Mouse (Mus musculus) lung, postnatal 0 days (tissue): ENCODE measurements at regions not wholly inside any gene's neighbourhood (a gene's known extent, or its start where the extent isn't known, plus 50 kb on each side); places are given as distances from the start of the nearest gene placed in this dataset.

ENCODE experiments used
- ATAC-seq: fragments of 200-750 bp; cut with Nextera tagmentation; 2 replicates; pipeline ENCODE4 v1.8.0; 2017; ENCODE audit warnings: moderate library complexity
- DNase-seq: peaks from one replicate; pipeline ENCODE4 v3.0.0-alpha.2; 2016; ENCODE audit warnings: low spot score
- H3K27ac ChIP-seq: fragments of 300-500 bp; sonication (generic); 2 replicates; pipeline ENCODE4 v1.5.1; 2014; ENCODE audit warnings: antibody characterized with exemption, mild to moderate bottlenecking, low read length, mixed read lengths
- H3K27me3 ChIP-seq: fragments of 300-500 bp; sonication (generic); replicated peaks from 2 replicates; pipeline ENCODE4 v1.6.1; 2014; ENCODE audit warnings: low read length, mixed read lengths; ENCODE audit not compliant: insufficient read depth
- H3K36me3 ChIP-seq: fragments of 300-500 bp; sonication (generic); 2 replicates; pipeline ENCODE4 v1.6.1; 2014; ENCODE audit warnings: low read length, mixed read lengths; ENCODE audit not compliant: insufficient read depth
- H3K4me1 ChIP-seq: fragments of 300-500 bp; sonication (generic); 2 replicates; pipeline ENCODE4 v1.6.1; 2014; ENCODE audit warnings: antibody characterized with exemption, low read depth, low read length, mixed read lengths; ENCODE audit not compliant: insufficient read depth
- H3K4me2 ChIP-seq: fragments of 300-500 bp; sonication (generic); replicated peaks from 2 replicates; pipeline ENCODE4 v1.6.1; 2014; ENCODE audit warnings: low read depth, mild to moderate bottlenecking, low read length, moderate library complexity, mixed read lengths
- H3K4me3 ChIP-seq: fragments of 300-500 bp; sonication (generic); 2 replicates; pipeline ENCODE4 v1.5.1; 2014; ENCODE audit warnings: low read depth, low read length
- H3K9ac ChIP-seq: fragments of 300-500 bp; sonication (generic); replicated peaks from 2 replicates; pipeline ENCODE4 v1.6.1; 2014; ENCODE audit warnings: low read depth, mild to moderate bottlenecking
- H3K9me3 ChIP-seq: fragments of 300-500 bp; sonication (generic); 2 replicates; pipeline ENCODE4 v1.6.1; 2016; ENCODE audit warnings: low read length, mixed read lengths
- CTCF ChIP-seq: IDR thresholded peaks from 2 replicates; pipeline ENCODE4 v1.5.1; 2016; ENCODE audit warnings: antibody characterized with exemption, mild to moderate bottlenecking
- EP300 ChIP-seq: IDR thresholded peaks from 2 replicates; pipeline ENCODE4 v1.6.1; 2016; ENCODE audit warnings: antibody characterized with exemption, mild to moderate bottlenecking, control low read depth
- WGBS: fragments of 180-500 bp; shearing (Covaris S2); extraction: QIAGEN DNeasy Blood & Tissue Kit; methylation state at CpG from one replicate; pipeline ENCODE4 v1.1.7; 2014; 5-methylcytosine and 5-hydroxymethylcytosine counted together

GRCm38 (mm10) chr2:8756546-8756945 lies 1124.5 kb upstream of the 4930412O13Rik start:
- no peak for TF ChIP-seq EP300
- TF ChIP-seq CTCF, result no peak
- no peak for ATAC-seq
- Histone ChIP-seq H3K9me3 (no peaks in the 10 kb centered on the region), H3K9ac (no peak overlapping the region), H3K27ac (no peak overlapping the region), H3K4me1 (no peaks in the 10 kb centered on the region), H3K4me2 (no peak overlapping the region), H3K4me3 (no peak overlapping the region), H3K36me3 (no peaks in the 10 kb centered on the region), H3K27me3 (no peaks in the 10 kb centered on the region)
- WGBS, result 33% methylated on average over 4 of the region's 4 CpGs
- DNase-seq, result peak; percentile 31

GRCm38 (mm10) chr2:8770636-8771035 lies 1110.4 kb upstream of the 4930412O13Rik start:
- Histone ChIP-seq H3K4me1 (no peaks in the 10 kb centered on the region), H3K4me2 (no peak overlapping the region), H3K9ac (no peak overlapping the region), H3K27ac (no peak overlapping the region), H3K9me3 (no peaks in the 10 kb centered on the region), H3K36me3 (no peaks in the 10 kb centered on the region), H3K4me3 (no peak overlapping the region), H3K27me3 (no peaks in the 10 kb centered on the region)
- 65% methylated on average over 4 of the region's 4 CpGs for WGBS
- TF ChIP-seq EP300 (peak; percentile 70), CTCF (no peak)
- ATAC-seq (peak; percentile 50; the same call in 1 of the 2 replicates), DNase-seq (peak; percentile 42)

GRCm38 (mm10) chr2:8781152-8781935 lies 1099.7 kb upstream of the 4930412O13Rik start:
- Histone ChIP-seq H3K9me3 (no peaks in the 10 kb centered on the region), H3K4me3 (no peak overlapping the region), H3K4me1 (no peaks in the 10 kb centered on the region), H3K27me3 (no peaks in the 10 kb centered on the region), H3K9ac (no peak overlapping the region), H3K4me2 (no peak overlapping the region), H3K27ac (no peak overlapping the region), H3K36me3 (no peaks in the 10 kb centered on the region)
- no peak for DNase-seq
- WGBS, result 71% methylated on average over 7 of the region's 7 CpGs
- TF ChIP-seq CTCF (no peak), EP300 (no peak)
- ATAC-seq, result no peak

GRCm38 (mm10) chr2:8782225-8782624 lies 1098.8 kb upstream of the 4930412O13Rik start:
- Histone ChIP-seq H3K27me3 (no peaks in the 10 kb centered on the region), H3K4me2 (no peak overlapping the region), H3K9ac (no peak overlapping the region), H3K36me3 (no peaks in the 10 kb centered on the region), H3K4me1 (no peaks in the 10 kb centered on the region), H3K4me3 (no peak overlapping the region), H3K9me3 (no peaks in the 10 kb centered on the region), H3K27ac (no peak overlapping the region)
- ATAC-seq (no peak), DNase-seq (no peak)
- TF ChIP-seq CTCF, result no peak
- no peak for TF ChIP-seq EP300
- 82% methylated on average over 2 of the region's 2 CpGs for WGBS

GRCm38 (mm10) chr2:8802061-8802460 lies 1079.0 kb upstream of the 4930412O13Rik start:
- H3K27ac ChIP-seq, result no peak overlapping the region
- no peak overlapping the region for H3K4me2 ChIP-seq
- no peak overlapping the region for H3K4me3 ChIP-seq
- H3K27me3 ChIP-seq, result no peaks in the 10 kb centered on the region
- 38% methylated on average over 3 of the region's 3 CpGs for WGBS
- no peaks in the 10 kb centered on the region for H3K9me3 ChIP-seq
- TF ChIP-seq CTCF (no peak), EP300 (no peak)
- no peak overlapping the region for H3K9ac ChIP-seq
- ATAC-seq (no peak), DNase-seq (no peak)
- no peaks in the 10 kb centered on the region for H3K4me1 ChIP-seq
- H3K36me3 ChIP-seq, result no peaks in the 10 kb centered on the region

GRCm38 (mm10) chr2:8809609-8810008 lies 1071.4 kb upstream of the 4930412O13Rik start:
- Histone ChIP-seq H3K36me3 (no peaks in the 10 kb centered on the region), H3K9me3 (no peaks in the 10 kb centered on the region), H3K4me1 (no peaks in the 10 kb centered on the region), H3K4me3 (no peak overlapping the region), H3K4me2 (no peak overlapping the region), H3K27me3 (no peaks in the 10 kb centered on the region), H3K9ac (no peak overlapping the region), H3K27ac (no peak overlapping the region)
- no peak for ATAC-seq
- 71% methylated on average over 4 of the region's 4 CpGs for WGBS
- TF ChIP-seq CTCF (no peak), EP300 (no peak)
- DNase-seq, result no peak
